Mouse (Mus musculus): ENCODE results near the gene Exo5. TPM values are rescaled to one million over a fixed set of nuclear protein-coding genes. Genes with fewer than 3 reads are reported as not detected.

Exo5 gene
- polyA plus RNA-seq, 1 experiment from 2014 or later: 20.4 TPM

DNA sequence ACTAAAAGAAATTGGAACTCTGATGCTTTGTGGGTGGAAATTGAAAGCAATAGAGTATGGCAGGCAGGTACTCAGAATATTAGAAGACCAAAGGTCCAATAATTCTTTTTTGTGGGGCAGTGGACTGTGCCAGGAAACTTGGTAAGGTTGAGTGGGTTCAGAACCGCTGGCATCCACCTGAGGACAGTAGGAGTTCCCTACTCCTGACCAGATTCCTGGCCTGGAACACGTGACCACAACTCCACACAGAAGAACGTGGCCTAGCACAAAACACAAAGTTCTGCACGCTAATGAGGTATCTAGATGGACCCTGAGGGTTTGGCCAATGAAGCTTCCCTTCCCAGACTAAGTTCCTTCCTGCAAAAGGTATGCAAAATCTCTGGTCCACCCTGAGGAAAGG, 12.0 kb downstream of the Exo5 start:
- WGBS: 45% methylated on average over 4 of the region's 4 CpGs
- no peak; the same call in 1 of the 2 replicates for ATAC-seq (replicated peaks; ENCODE audit: low FRiP score, low read depth)
- DNase-seq (ENCODE audit: low spot score): no peak

DNA sequence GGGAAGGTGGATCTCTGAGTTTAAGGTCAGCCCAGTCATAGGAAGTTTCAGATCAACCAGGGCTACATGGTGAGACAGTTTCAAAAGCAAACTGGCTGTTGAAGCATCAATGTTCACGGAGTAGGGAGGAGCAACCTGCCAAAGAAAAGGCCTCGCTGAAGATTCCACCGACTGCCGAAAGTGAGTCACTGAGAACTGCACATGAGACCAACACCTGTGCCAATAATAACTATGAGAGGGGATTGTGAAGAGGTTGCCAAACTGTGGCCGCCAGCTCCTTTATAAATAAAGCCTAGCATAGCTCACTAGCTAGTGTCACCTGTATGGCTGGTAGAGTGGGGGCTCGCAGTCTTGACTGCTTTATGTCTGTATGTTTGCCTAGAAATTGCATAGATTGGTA, 13.7 kb downstream of the Exo5 start:
- DNase-seq (ENCODE audit: low spot score) (no peak), ATAC-seq (replicated peaks; ENCODE audit: low FRiP score, low read depth) (no peak)
- no peaks in the 10 kb centered on the region for H3K27me3 ChIP-seq (ENCODE audit: insufficient read depth, low read length)
- H3K4me2 ChIP-seq (ENCODE audit: low read length): no peak overlapping the region
- H3K36me3 ChIP-seq (ENCODE audit: insufficient read depth, low read length): no peaks in the 10 kb centered on the region
- H3K4me1 ChIP-seq (replicated peaks; ENCODE audit: insufficient read depth, low read length): no peaks in the 10 kb centered on the region
- H3K4me3 ChIP-seq (replicated peaks; ENCODE audit: low read depth, low read length): no peak overlapping the region
- no peaks in the 10 kb centered on the region for H3K9me3 ChIP-seq (replicated peaks; ENCODE audit: low read length)
- H3K27ac ChIP-seq: no peak overlapping the region
- 82% methylated on average over 6 of the region's 6 CpGs for WGBS
- no peak for TF ChIP-seq CTCF (IDR thresholded peaks at IDR 0.05; ENCODE audit: low read depth)
- no peak overlapping the region for H3K9ac ChIP-seq (ENCODE audit: low read depth, low read length)

More for the DNA sequence above, 12.0 kb downstream of the Exo5 start:
- H3K36me3 ChIP-seq (ENCODE audit: insufficient read depth, low read length): no peaks in the 10 kb centered on the region
- H3K27me3 ChIP-seq (ENCODE audit: insufficient read depth, low read length): no peaks in the 10 kb centered on the region
- H3K9ac ChIP-seq (ENCODE audit: low read depth, low read length): no peak overlapping the region
- H3K4me2 ChIP-seq (ENCODE audit: low read length): no peak overlapping the region
- no peaks in the 10 kb centered on the region for H3K4me1 ChIP-seq (replicated peaks; ENCODE audit: insufficient read depth, low read length)
- TF ChIP-seq CTCF (IDR thresholded peaks at IDR 0.05; ENCODE audit: low read depth): no peak
- H3K27ac ChIP-seq: no peak overlapping the region
- no peak overlapping the region for H3K4me3 ChIP-seq (replicated peaks; ENCODE audit: low read depth, low read length)
- H3K9me3 ChIP-seq (replicated peaks; ENCODE audit: low read length): no peaks in the 10 kb centered on the region

DNA sequence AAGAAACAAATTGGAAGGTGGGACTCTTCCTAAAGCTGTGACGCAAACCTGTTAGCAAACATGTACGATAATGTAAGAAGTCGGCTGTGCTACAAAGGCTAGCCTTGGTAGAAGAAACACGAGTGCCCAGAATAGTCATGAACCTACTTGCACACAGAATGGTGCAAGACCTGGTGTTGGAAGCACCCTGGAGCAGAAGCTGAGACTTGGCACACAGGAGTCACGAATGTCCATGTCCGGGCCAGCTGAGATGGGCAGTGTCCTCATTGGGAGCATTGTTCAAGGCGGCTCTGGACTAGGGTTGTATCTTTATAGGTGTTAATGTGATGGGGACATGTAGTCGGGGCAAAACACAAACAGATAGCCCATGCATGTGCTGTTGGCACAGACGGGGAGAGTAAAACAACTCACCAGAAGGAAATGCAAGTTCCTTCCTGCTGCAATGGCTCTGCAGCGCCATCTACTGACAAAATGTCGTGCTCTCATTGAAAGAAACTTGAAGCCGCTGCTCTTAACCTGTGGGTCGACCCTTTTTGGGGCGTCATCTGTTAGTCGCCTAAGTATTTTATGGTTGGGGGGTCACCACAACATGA, 15.2 kb downstream of the Exo5 start:
- Histone ChIP-seq H3K27ac (no peak overlapping the region), H3K4me3 (replicated peaks; ENCODE audit: low read depth, low read length) (no peak overlapping the region), H3K9ac (ENCODE audit: low read depth, low read length) (no peak overlapping the region), H3K27me3 (ENCODE audit: insufficient read depth, low read length) (no peaks in the 10 kb centered on the region), H3K9me3 (replicated peaks; ENCODE audit: low read length) (no peaks in the 10 kb centered on the region), H3K36me3 (ENCODE audit: insufficient read depth, low read length) (no peaks in the 10 kb centered on the region), H3K4me2 (ENCODE audit: low read length) (no peak overlapping the region), H3K4me1 (replicated peaks; ENCODE audit: insufficient read depth, low read length) (no peaks in the 10 kb centered on the region)
- ATAC-seq (replicated peaks; ENCODE audit: low FRiP score, low read depth) (0 out of 2 replicates have a peak, but pooled peaks have one; percentile 21), DNase-seq (ENCODE audit: low spot score) (peak; percentile 75)
- peak; percentile 91 for TF ChIP-seq CTCF (IDR thresholded peaks at IDR 0.05; ENCODE audit: low read depth)
- 32% methylated on average over 15 of the region's 15 CpGs for WGBS

DNA sequence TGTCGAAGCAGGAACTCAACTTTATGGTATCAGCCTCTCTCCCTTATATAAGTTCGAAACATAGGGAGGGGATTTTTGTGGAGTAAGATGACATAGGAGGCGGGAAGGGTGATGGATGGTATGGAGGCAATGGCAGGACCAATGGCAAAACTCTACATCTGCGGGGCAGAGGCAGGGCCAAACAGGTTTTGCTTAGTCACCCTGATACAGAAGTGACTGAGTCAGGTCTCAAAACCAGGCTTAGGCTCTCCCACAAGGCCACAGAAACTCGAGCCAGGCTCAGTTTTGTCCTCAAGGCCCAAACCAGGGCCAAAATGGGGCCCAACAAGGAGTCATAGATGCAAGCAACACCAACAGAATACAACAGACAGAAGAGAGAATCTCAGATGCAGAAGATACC, 19.2 kb downstream of the Exo5 start:
- no peaks in the 10 kb centered on the region for H3K36me3 ChIP-seq (ENCODE audit: insufficient read depth, low read length)
- DNase-seq (ENCODE audit: low spot score) (no peak), ATAC-seq (replicated peaks; ENCODE audit: low FRiP score, low read depth) (no peak)
- no peak overlapping the region for H3K9ac ChIP-seq (ENCODE audit: low read depth, low read length)
- H3K4me1 ChIP-seq (replicated peaks; ENCODE audit: insufficient read depth, low read length): no peaks in the 10 kb centered on the region
- no peak overlapping the region for H3K27ac ChIP-seq
- no peaks in the 10 kb centered on the region for H3K27me3 ChIP-seq (ENCODE audit: insufficient read depth, low read length)
- no peaks in the 10 kb centered on the region for H3K9me3 ChIP-seq (replicated peaks; ENCODE audit: low read length)
- no peak overlapping the region for H3K4me2 ChIP-seq (ENCODE audit: low read length)
- WGBS: 81% methylated on average over 5 of the region's 5 CpGs
- TF ChIP-seq CTCF (IDR thresholded peaks at IDR 0.05; ENCODE audit: low read depth): no peak
- no peak overlapping the region for H3K4me3 ChIP-seq (replicated peaks; ENCODE audit: low read depth, low read length)

DNA sequence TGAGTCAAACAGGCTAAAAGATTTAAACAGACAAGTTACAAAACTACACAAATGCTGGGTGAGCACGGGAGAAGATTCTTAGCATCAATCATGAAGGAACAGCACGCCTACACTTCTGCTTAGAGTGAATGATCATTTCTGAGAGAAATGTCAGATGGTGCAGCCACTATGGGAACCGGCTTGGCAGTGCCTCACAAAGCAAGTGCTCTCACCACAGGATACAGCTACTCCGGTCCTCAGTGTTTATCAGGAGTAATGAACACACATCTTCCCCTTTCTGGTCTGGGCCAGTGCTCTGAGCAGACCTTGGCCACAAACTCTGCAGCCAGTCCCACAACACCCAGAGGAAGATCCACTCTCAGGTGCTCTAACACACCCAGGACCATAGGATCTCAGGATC, 20.3 kb downstream of the Exo5 start:
- Histone ChIP-seq H3K27ac (no peak overlapping the region), H3K36me3 (ENCODE audit: insufficient read depth, low read length) (no peaks in the 10 kb centered on the region), H3K4me2 (ENCODE audit: low read length) (no peak overlapping the region), H3K27me3 (ENCODE audit: insufficient read depth, low read length) (no peaks in the 10 kb centered on the region), H3K9me3 (replicated peaks; ENCODE audit: low read length) (no peaks in the 10 kb centered on the region), H3K4me3 (replicated peaks; ENCODE audit: low read depth, low read length) (no peak overlapping the region), H3K4me1 (replicated peaks; ENCODE audit: insufficient read depth, low read length) (no peaks in the 10 kb centered on the region), H3K9ac (ENCODE audit: low read depth, low read length) (no peak overlapping the region)
- 62% methylated on average over 4 of the region's 4 CpGs for WGBS
- TF ChIP-seq CTCF (IDR thresholded peaks at IDR 0.05; ENCODE audit: low read depth): no peak
- ATAC-seq (replicated peaks; ENCODE audit: low FRiP score, low read depth) (no peak), DNase-seq (ENCODE audit: low spot score) (no peak)

DNA sequence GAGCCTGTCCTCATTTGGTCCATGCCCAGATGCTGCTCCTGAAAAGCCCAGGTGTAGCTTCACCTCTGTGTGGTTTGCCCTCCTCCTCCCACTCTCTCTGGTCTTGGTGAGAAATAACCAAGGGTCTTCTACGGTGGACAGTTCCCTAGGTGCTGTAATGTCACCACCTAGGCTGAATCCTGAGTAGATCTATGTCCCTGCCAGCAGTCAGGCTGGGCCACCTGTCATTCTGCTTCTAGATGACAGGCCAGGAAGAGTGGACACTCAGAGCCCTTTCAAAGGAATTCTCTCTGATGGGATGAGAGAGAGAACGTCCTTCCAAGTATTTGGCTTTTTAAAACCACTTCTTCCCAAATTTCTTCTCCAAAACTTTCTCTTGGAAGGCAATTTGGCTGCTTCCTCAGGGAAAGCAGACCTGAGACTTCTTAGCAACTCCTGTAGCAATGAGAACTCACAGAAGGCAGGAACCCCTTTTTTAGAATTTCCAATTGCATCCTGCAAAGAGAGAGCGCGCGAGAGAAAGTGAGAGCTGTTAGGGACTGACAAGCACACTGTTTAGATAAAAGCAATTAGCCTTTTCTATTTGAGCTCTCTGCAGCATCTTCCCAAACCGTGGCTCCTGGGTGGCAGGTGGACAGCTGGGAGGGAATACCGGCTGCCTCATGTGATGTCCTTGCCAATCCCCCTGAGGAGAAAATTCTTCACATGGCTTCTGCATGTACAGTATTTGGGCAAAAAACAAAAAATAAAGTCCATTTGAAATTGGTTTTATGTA, 28.8 kb downstream of the Exo5 start:
- Histone ChIP-seq H3K36me3 (ENCODE audit: insufficient read depth, low read length) (no peaks in the 10 kb centered on the region), H3K4me2 (ENCODE audit: low read length) (no peak overlapping the region), H3K9me3 (replicated peaks; ENCODE audit: low read length) (no peaks in the 10 kb centered on the region), H3K4me3 (replicated peaks; ENCODE audit: low read depth, low read length) (no peak overlapping the region), H3K27ac (no peak overlapping the region), H3K9ac (ENCODE audit: low read depth, low read length) (no peak overlapping the region), H3K4me1 (replicated peaks; ENCODE audit: insufficient read depth, low read length) (no peaks in the 10 kb centered on the region), H3K27me3 (ENCODE audit: insufficient read depth, low read length) (no peaks in the 10 kb centered on the region)
- ATAC-seq (replicated peaks; ENCODE audit: low FRiP score, low read depth): no peak
- 80% methylated on average over 7 of the region's 7 CpGs for WGBS
- no peak for TF ChIP-seq CTCF (IDR thresholded peaks at IDR 0.05; ENCODE audit: low read depth)
- DNase-seq (ENCODE audit: low spot score): no peak

Data from kidney, postnatal 0 days (tissue).